Mouse (Mus musculus) kidney, embryonic 16.5 days (tissue): ENCODE data around the gene Stard5. TPM values are rescaled to one million over a fixed set of nuclear protein-coding genes. Genes with fewer than 3 reads are reported as not detected.

ENCODE experiments used
- ATAC-seq: fragments of 200-750 bp; cut with Nextera tagmentation; 2 replicates; pipeline ENCODE4 v1.8.0; 2017; ENCODE audit warnings: moderate TSS enrichment; ENCODE audit not compliant: low FRiP score, low TSS enrichment
- H3K27ac ChIP-seq: fragments of 300-500 bp; sonication (generic); 2 replicates; pipeline ENCODE4 v1.5.1; 2014; ENCODE audit warnings: low read length
- H3K27me3 ChIP-seq: fragments of 300-500 bp; sonication (generic); 2 replicates; pipeline ENCODE4 v1.6.1; 2014; ENCODE audit warnings: low read length, control low read depth, mixed read lengths; ENCODE audit not compliant: insufficient read depth
- H3K36me3 ChIP-seq: fragments of 300-500 bp; sonication (generic); 2 replicates; pipeline ENCODE4 v1.6.1; 2014; ENCODE audit warnings: low read length, control low read depth, mixed read lengths; ENCODE audit not compliant: insufficient read depth
- H3K4me1 ChIP-seq: fragments of 300-500 bp; sonication (generic); 2 replicates; pipeline ENCODE4 v1.6.1; 2014; ENCODE audit warnings: low read length, control low read depth, mixed read lengths; ENCODE audit not compliant: insufficient read depth
- H3K4me2 ChIP-seq: fragments of 300-500 bp; sonication (generic); replicated peaks from 2 replicates; pipeline ENCODE4 v1.6.1; 2014; ENCODE audit warnings: low read depth, low read length
- H3K4me3 ChIP-seq: fragments of 300-500 bp; sonication (generic); 2 replicates; pipeline ENCODE4 v1.5.1; 2014; ENCODE audit warnings: mild to moderate bottlenecking, low read length
- H3K9ac ChIP-seq: fragments of 300-500 bp; sonication (generic); replicated peaks from 2 replicates; pipeline ENCODE4 v1.6.1; 2014; ENCODE audit warnings: low read length
- H3K9me3 ChIP-seq: fragments of 300-500 bp; sonication (generic); 2 replicates; pipeline ENCODE4 v1.6.1; 2016; ENCODE audit warnings: low read length, control low read depth
- WGBS: fragments of 180-500 bp; shearing (Covaris S2); extraction: QIAGEN DNeasy Blood & Tissue Kit; methylation state at CpG from one replicate; pipeline ENCODE4 v1.1.7; 2014; 5-methylcytosine and 5-hydroxymethylcytosine counted together
- polyA plus RNA-seq: library from polyadenylated mRNA; unstranded; fragments of >200 nt; fragmentation: Nextera tagmentation; extraction: Ambion mirVana; gene quantifications from 2 replicates; pipeline ENCODE4 v1.2.1, GENCODE M21; 2015

The Stard5 gene
- polyA plus RNA-seq, 1 experiment from 2014 or later = 30.9 TPM

DNA sequence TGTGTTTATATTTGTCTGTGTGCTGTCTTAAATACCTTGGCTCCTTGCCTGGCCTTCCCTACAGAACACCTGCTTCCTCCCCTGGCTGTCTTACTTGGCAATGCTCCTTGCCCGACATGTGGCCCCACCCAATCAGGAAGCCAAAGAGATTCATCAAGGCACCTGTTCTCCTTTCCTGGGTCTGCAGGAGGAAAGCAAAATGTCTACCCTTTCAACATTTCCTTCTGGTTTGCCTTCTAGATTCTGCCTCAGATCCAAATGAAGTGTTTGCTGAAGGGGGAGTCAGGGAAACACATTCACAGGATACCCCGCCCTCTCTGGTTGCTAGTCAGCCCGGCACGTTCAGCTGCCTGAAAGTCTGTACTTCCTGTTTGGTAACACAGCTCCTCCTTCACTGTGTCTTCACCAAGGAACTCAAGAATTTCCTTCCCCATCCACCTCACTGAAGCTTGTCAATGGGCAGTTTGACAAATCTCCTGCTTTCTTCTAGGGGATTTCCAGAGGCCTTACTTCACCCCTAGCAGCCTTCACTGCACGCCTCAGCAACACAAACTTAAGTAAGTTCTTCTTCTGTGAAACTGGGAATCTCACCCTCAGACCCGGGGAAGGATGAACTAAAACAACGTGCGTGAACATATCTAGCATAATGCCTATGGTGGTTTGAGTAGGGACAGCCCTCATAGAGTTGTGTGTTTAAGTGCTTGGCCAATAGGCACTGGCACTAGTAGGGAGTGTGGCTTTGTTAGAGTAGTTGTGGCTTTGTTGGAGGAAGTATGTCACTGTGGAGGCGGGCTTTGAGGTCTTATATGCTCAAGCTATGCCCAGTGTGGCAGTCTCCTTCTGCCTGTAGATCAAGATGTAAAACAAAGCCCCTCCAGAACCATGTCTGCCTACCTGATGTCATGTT, 27.7 kb downstream of the Stard5 start:
- Histone ChIP-seq H3K4me3 (no peak overlapping the region), H3K9me3 (no peaks in the 10 kb centered on the region; the same call in 1 of the 2 replicates), H3K36me3 (no peaks in the 10 kb centered on the region), H3K27ac (no peak overlapping the region; the same call in 1 of the 2 replicates), H3K4me2 (no peak overlapping the region), H3K27me3 (no peaks in the 10 kb centered on the region), H3K9ac (no peak overlapping the region), H3K4me1 (no peaks in the 10 kb centered on the region)
- no peak for ATAC-seq
- WGBS = 80% methylated on average over 9 of the region's 9 CpGs

DNA sequence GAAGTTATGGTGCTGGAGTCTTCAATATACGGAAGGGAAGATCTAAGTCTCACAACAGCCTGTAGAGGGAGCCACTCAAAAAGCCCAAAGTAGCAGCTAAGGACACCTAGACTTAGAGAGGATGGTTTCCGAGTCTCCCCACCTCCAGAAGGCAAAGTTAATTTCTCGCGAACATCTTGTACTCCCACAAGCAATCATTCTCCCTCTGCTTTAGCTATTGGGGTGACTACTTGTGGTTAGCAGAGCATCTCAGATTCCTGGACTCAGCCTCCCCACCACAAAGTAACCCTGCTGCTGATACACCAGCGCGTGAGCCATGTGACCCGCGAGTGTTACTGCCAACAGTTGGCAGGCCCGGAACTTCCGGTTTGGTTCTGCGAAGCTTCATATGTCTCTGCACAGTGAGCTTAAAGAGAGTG, 28.5 kb downstream of the Stard5 start:
- no peak overlapping the region for H3K4me3 ChIP-seq
- 89% methylated on average over 11 of the region's 11 CpGs for WGBS
- no peak overlapping the region for H3K4me2 ChIP-seq
- H3K27ac ChIP-seq = no peak overlapping the region
- no peaks in the 10 kb centered on the region; the same call in 1 of the 2 replicates for H3K9me3 ChIP-seq
- no peaks in the 10 kb centered on the region for H3K27me3 ChIP-seq
- no peak overlapping the region for H3K9ac ChIP-seq
- H3K36me3 ChIP-seq = no peaks in the 10 kb centered on the region
- no peak for ATAC-seq
- H3K4me1 ChIP-seq = no peaks in the 10 kb centered on the region

DNA sequence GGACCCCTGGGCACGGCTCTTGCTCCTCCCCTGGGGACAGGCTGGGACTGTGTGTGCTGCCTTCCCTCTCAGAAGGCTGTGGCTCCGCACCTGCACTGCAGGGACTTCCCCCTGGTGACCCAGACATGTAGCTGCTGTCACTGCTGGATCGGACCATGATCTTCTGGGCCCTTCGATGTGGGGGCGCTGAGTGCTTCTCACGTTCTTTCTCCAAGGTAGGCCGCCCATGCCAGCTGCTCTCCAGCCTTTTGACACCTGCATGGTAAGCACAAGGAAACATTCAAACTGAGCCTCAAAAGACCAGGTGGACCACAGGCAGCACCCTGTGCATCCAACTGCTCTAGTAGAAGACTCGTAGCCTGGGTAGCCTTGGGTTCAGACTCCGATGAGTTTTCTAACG, 29.3 kb downstream of the Stard5 start:
- H3K36me3 ChIP-seq = no peaks in the 10 kb centered on the region
- H3K9ac ChIP-seq = no peak overlapping the region
- no peak overlapping the region for H3K4me3 ChIP-seq
- no peaks in the 10 kb centered on the region; the same call in 1 of the 2 replicates for H3K9me3 ChIP-seq
- no peak overlapping the region for H3K27ac ChIP-seq
- no peaks in the 10 kb centered on the region for H3K27me3 ChIP-seq
- no peak overlapping the region for H3K4me2 ChIP-seq
- 84% methylated on average over 10 of the region's 10 CpGs for WGBS
- no peaks in the 10 kb centered on the region for H3K4me1 ChIP-seq
- ATAC-seq = no peak

DNA sequence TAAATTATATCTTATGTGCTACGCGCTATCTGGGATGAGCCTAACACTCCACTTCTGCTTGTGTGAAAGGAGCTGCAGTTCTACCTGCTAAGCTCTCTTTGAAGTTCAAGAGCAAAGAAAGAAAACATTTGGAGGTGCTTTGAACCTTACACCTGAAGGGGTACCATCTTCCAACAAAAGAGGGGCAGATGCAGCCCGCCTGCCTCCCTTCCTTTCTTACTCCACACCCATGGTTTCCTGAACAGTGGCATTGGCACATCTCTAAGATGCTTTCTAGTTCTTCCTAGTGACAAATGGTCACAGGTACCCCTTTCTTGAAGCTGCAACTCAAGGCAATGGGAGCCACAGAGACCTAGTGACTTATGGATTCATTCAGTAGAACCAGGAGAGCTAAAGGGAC, 30.0 kb downstream of the Stard5 start:
- ATAC-seq = no peak
- 98% methylated on average over 3 of the region's 3 CpGs for WGBS
- H3K27me3 ChIP-seq = no peaks in the 10 kb centered on the region

DNA sequence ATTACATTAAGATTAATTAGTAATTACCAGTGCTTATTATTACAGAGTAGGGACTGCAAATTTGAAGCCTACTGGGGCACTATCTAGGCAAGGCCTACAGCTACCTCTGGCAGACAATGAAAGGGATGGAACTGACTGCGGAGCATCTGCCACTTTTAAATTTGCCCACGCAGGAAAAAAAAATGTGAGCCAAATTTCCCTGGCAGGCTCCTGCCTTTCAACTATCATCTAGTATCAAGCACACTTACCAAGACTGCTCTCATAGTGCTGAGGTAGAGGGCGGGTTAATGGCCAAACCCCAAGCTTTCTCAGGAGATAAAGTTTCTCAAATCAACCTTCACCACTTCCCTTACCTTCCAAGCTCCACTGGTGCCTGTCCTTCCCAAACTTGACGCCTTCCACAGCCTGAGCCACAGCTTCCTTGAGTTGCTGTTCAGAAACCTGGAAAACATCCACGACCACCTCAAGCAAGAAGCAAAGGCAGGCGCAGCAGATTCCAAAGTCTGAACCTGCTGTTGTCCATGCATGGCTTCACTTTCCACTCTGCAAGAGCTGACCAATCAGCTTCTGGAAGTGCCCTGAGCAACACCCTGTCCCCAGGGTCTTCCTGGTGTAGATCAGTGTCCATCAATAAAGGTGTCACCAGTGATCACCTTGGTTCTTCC, 31.1 kb downstream of the Stard5 start:
- WGBS = 78% methylated on average over 6 of the region's 6 CpGs
- no peak overlapping the region for H3K4me3 ChIP-seq
- peak; percentile 19; the same call in 1 of the 2 replicates for ATAC-seq
- H3K9me3 ChIP-seq = no peaks in the 10 kb centered on the region; the same call in 1 of the 2 replicates
- H3K27me3 ChIP-seq = no peaks in the 10 kb centered on the region
- no peak overlapping the region for H3K27ac ChIP-seq
- no peaks in the 10 kb centered on the region for H3K36me3 ChIP-seq
- no peak overlapping the region for H3K9ac ChIP-seq
- H3K4me1 ChIP-seq = no peaks in the 10 kb centered on the region
- no peak overlapping the region for H3K4me2 ChIP-seq

More for the DNA sequence above, 30.0 kb downstream of the Stard5 start:
- Histone ChIP-seq H3K4me3 (no peak overlapping the region), H3K4me1 (no peaks in the 10 kb centered on the region), H3K4me2 (no peak overlapping the region), H3K9ac (no peak overlapping the region), H3K36me3 (no peaks in the 10 kb centered on the region), H3K27ac (no peak overlapping the region), H3K9me3 (no peaks in the 10 kb centered on the region; the same call in 1 of the 2 replicates)

DNA sequence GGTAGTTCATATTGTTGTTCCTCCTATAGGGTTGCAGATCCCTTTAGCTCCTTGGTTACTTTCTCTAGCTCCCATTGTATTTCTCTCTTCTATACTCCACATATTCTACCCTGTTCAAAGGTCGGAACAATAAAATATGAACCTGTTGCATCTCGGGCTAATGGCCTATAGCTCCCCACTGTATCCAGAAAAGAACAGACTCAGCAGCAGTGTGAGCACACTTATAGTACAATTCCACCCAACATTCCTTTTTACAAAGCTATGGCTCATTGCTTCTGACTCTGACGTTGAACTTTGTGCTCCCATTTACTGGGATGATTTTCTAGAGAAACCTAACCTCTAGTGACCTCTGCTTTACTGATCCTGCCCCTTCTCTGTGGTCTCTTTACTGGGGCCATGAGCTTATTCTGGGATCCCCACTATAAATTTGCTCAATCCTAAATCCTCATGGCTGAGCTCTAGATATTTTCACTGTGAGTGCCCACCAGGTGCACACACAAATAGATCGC, 34.4 kb downstream of the Stard5 start:
- H3K4me3 ChIP-seq = no peak overlapping the region
- no peaks in the 10 kb centered on the region for H3K4me1 ChIP-seq
- no peaks in the 10 kb centered on the region for H3K36me3 ChIP-seq
- WGBS = 66% methylated on average over 4 of the region's 4 CpGs
- H3K9ac ChIP-seq = no peak overlapping the region
- H3K27ac ChIP-seq = no peak overlapping the region
- no peak overlapping the region for H3K4me2 ChIP-seq
- ATAC-seq = peak; percentile 46; the same call in 1 of the 2 replicates
- no peaks in the 10 kb centered on the region for H3K27me3 ChIP-seq
- no peaks in the 10 kb centered on the region for H3K9me3 ChIP-seq

DNA sequence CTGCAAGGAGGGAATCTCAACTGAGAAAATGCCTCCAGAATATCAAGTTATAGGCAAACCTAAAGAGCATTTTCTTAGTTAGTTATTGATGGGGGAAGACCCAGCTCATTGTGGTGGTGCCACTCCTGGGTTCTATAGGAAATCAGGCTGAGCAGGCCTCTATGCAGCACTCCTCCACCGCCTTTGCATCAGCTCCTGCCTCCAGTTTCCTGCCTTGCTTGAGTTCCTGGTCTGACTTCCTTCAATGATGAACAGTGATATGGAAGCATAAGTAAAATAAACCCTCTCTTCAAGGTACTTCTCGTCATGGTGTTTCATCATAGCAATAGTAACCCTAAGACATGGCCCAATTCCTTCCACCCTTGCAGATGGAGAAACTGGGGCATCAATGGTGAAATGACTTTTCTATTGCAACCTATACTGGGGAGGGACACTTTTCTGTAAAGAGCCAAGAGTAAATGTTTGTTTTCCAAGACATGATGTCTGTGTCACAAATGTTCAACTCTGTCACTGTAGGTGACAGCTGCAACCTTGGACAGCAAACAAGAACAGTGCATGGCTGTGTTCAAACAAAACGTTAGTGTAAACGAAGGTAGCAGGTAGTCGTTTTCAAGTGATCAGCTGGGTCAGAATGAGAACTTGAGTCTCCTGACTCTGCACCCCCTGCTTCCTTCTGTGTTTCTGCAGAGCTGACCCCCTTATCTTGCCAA, 36.3 kb downstream of the Stard5 start:
- no peak overlapping the region for H3K4me2 ChIP-seq
- no peaks in the 10 kb centered on the region for H3K27me3 ChIP-seq
- no peak overlapping the region for H3K9ac ChIP-seq
- no peaks in the 10 kb centered on the region for H3K4me1 ChIP-seq
- WGBS = 85% methylated on average over 5 of the region's 5 CpGs
- ATAC-seq = 0 out of 2 replicates have a peak, but pooled peaks have one; percentile 9
- H3K36me3 ChIP-seq = no peaks in the 10 kb centered on the region
- no peak overlapping the region for H3K27ac ChIP-seq
- H3K9me3 ChIP-seq = no peaks in the 10 kb centered on the region
- no peak overlapping the region for H3K4me3 ChIP-seq

DNA sequence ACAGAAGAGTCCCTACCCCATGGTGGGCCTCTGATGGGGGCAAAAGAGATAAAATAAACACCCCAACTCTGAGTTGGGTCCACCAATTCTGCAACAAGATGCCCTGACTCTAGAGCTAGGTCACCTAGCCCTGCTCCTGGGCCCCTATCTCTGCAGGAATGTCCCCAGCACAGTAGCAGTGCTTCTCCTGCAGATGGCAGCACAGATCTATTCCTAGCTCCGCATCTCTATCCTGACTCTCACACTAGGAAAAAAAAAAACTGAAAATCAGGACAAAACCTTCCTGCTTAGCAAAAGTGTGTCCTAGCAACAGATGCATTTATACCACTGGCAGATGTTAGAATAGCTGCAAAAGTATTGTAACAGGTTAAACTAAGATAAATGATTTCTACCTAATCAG, 37.0 kb downstream of the Stard5 start:
- H3K9ac ChIP-seq = no peak overlapping the region
- H3K36me3 ChIP-seq = no peaks in the 10 kb centered on the region
- no peaks in the 10 kb centered on the region for H3K4me1 ChIP-seq
- H3K9me3 ChIP-seq = no peaks in the 10 kb centered on the region
- no peaks in the 10 kb centered on the region for H3K27me3 ChIP-seq
- no peak overlapping the region for H3K4me2 ChIP-seq
- WGBS = 20% methylated on average over 1 of the region's 1 CpGs
- peak; percentile 46; the same call in 1 of the 2 replicates for ATAC-seq
- H3K27ac ChIP-seq = no peak overlapping the region
- H3K4me3 ChIP-seq = no peak overlapping the region

DNA sequence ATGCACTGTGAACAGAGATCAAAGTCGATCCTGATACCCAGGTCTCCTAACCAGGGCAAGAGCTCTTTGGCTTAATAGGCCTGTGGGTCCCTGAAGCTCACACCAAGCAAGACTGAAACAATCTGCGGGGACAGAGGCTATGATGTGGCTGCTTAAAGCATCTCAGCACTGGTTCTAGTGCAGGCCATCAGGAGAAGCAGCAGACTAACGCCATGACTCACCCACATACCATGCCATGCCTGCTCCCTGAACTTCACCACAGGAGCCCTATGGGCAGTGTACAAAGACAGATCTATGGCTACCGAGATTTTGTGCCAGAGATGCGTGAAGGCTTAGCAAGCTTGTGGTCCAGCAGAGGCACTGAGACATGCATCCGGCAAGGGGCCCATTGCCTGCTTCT, 39.8 kb downstream of the Stard5 start:
- Histone ChIP-seq H3K9ac (no peak overlapping the region), H3K27ac (no peak overlapping the region), H3K4me3 (no peak overlapping the region), H3K4me2 (no peak overlapping the region), H3K36me3 (no peaks in the 10 kb centered on the region), H3K9me3 (no peaks in the 10 kb centered on the region), H3K4me1 (no peaks in the 10 kb centered on the region), H3K27me3 (no peaks in the 10 kb centered on the region)
- no peak for ATAC-seq
- 83% methylated on average over 6 of the region's 6 CpGs for WGBS
